Mouse (Mus musculus): ENCODE measurements at regions not wholly inside any gene's neighbourhood (a gene's known extent, or its start where the extent isn't known, plus 50 kb on each side); places are given as distances from the start of the nearest gene placed in this dataset.

GRCm38 (mm10) chr13:101289407-101289806, 456.2 kb upstream of the Slc30a5 start:
- no peak for DNase-seq

- DNase-seq = no peak
Observed at GRCm38 (mm10) chr13:101287131-101287530, 453.9 kb upstream of the Slc30a5 start.

GRCm38 (mm10) chr13:101286029-101286917, 453.0 kb upstream of the Slc30a5 start:
- no peak for DNase-seq

- no peak for DNase-seq
Observed at GRCm38 (mm10) chr13:101278127-101278526, 444.9 kb upstream of the Slc30a5 start.

- no peak for DNase-seq
Observed at GRCm38 (mm10) chr13:101276766-101277165, 443.5 kb upstream of the Slc30a5 start.

GRCm38 (mm10) chr13:101274470-101275141, 441.4 kb upstream of the Slc30a5 start:
- DNase-seq = no peak

GRCm38 (mm10) chr13:101273321-101273720, 440.1 kb upstream of the Slc30a5 start:
- peak; percentile 61 for DNase-seq

- peak; percentile 38 for DNase-seq
Observed at GRCm38 (mm10) chr13:101253698-101254468, 420.7 kb upstream of the Slc30a5 start.

GRCm38 (mm10) chr13:101249369-101249768, 416.1 kb upstream of the Slc30a5 start:
- DNase-seq = no peak

- no peak for DNase-seq
Observed at GRCm38 (mm10) chr13:101244326-101244725, 411.1 kb upstream of the Slc30a5 start.

- DNase-seq = no peak
Observed at GRCm38 (mm10) chr13:101238860-101239259, 405.6 kb upstream of the Slc30a5 start.

GRCm38 (mm10) chr13:101237035-101237434, 403.8 kb upstream of the Slc30a5 start:
- DNase-seq = no peak

- DNase-seq = no peak
Observed at GRCm38 (mm10) chr13:101235846-101236245, 402.6 kb upstream of the Slc30a5 start.

GRCm38 (mm10) chr13:101235110-101235509, 401.9 kb upstream of the Slc30a5 start:
- no peak for DNase-seq

- DNase-seq = no peak
Observed at GRCm38 (mm10) chr13:101234550-101234949, 401.3 kb upstream of the Slc30a5 start.

GRCm38 (mm10) chr13:101233843-101234281, 400.6 kb upstream of the Slc30a5 start:
- peak; percentile 31 for DNase-seq

- peak; percentile 53 for DNase-seq
Observed at GRCm38 (mm10) chr13:101233181-101233842, 400.1 kb upstream of the Slc30a5 start.

- DNase-seq = no peak
Observed at GRCm38 (mm10) chr13:101229861-101230260, 396.6 kb upstream of the Slc30a5 start.

GRCm38 (mm10) chr13:101225366-101225765, 392.1 kb upstream of the Slc30a5 start:
- DNase-seq = no peak

- no peak for DNase-seq
Observed at GRCm38 (mm10) chr13:101221331-101222043, 388.3 kb upstream of the Slc30a5 start.

- no peak for DNase-seq
Observed at GRCm38 (mm10) chr13:101219568-101219967, 386.3 kb upstream of the Slc30a5 start.

Measured in adrenal gland, postnatal 14 days (tissue).